Mouse (Mus musculus) heart, adult 8-10 months (tissue): Measurements from ENCODE around the gene Sympk. TPM values are rescaled to one million over a fixed set of nuclear protein-coding genes. Genes with fewer than 3 reads are reported as not detected.

Experiments used
- microRNA-seq: library from miRNA; unstranded; fragments of <30 nt; microRNA quantifications from one replicate; pipeline ENCODE4 v1.2.0, GENCODE M21; 2022
- total RNA-seq, 4 experiments: library from RNA; stranded (reverse); gene quantifications; 2 replicates each; pipeline ENCODE4 v1.2.4; 2022

Gene Sympk
- total RNA-seq, 4 experiments from 2014 or later = 79.6 to 99.9 (median 98.8) TPM

Small RNAs within 50 kb of the gene (microRNA-seq; reads per million reads assigned to microRNA genes)
- gene Mir3100 = 11.8 reads per million, percentile 28 among the genes with 10 or more reads in this experiment

Other genes starting within 250 kb of the Sympk start
- not detected for gene Psg19, start 225.9 kb upstream of the Sympk start, total RNA-seq
- not detected for gene Psg17, start 202.8 kb upstream of the Sympk start, total RNA-seq
- gene Mill2, start 184.4 kb upstream of the Sympk start, total RNA-seq = 1 to 10 TPM; 5.7 to 7.5 (median 7.0) TPM
- 1 to 10 TPM; 1.1 to 6.7 (median 1.6) TPM for gene Pglyrp1, start 153.0 kb upstream of the Sympk start, total RNA-seq
- gene Ccdc61, start 114.0 kb upstream of the Sympk start, total RNA-seq = 10 to 100 TPM in 1 of 4 experiments, 1 to 10 TPM in 3; 7.4 to 10.7 (median 8.9) TPM
- gene Nova2, start 98.5 kb upstream of the Sympk start, total RNA-seq = 1 to 10 TPM; 3.2 to 5.5 (median 5.1) TPM
- gene Nanos2, start 37.0 kb upstream of the Sympk start, total RNA-seq = not detected
- 1 to 10 TPM; 3.6 to 4.3 (median 4.3) TPM for gene Mypop, start 33.1 kb upstream of the Sympk start, total RNA-seq
- 10 to 100 TPM; 20.6 to 24.3 (median 22.9) TPM for gene Irf2bp1, start 20.3 kb upstream of the Sympk start, total RNA-seq
- not detected for gene Foxa3, start 839 bp upstream of the Sympk start, total RNA-seq
- not detected for gene Rsph6a, start 30.3 kb downstream of the Sympk start, total RNA-seq
- 10 to 100 TPM; 49.9 to 57.5 (median 54.0) TPM for gene Dmwd, start 51.9 kb downstream of the Sympk start, total RNA-seq
- gene Dmpk, start 59.5 kb downstream of the Sympk start, total RNA-seq = 100 to 1,000 TPM; 532 to 655 (median 581) TPM
- 1 to 10 TPM; 5.8 to 9.9 (median 7.8) TPM for gene Six5, start 70.2 kb downstream of the Sympk start, total RNA-seq
- not detected for gene Gm4969, start 94.0 kb downstream of the Sympk start, total RNA-seq
- gene Fbxo46, start 95.5 kb downstream of the Sympk start, total RNA-seq = 1 to 10 TPM; 4.2 to 6.0 (median 5.3) TPM
- 1 to 10 TPM; 4.1 to 4.7 (median 4.5) TPM for gene Qpctl, start 124.9 kb downstream of the Sympk start, total RNA-seq
- 10 to 100 TPM; 63.5 to 76.4 (median 68.8) TPM for gene Snrpd2, start 125.3 kb downstream of the Sympk start, total RNA-seq
- gene Gipr, start 141.8 kb downstream of the Sympk start, total RNA-seq = under 1 TPM; 0.09 to 0.29 (median 0.26) TPM
- gene Eml2, start 152.0 kb downstream of the Sympk start, total RNA-seq = 10 to 100 TPM; 32.0 to 45.7 (median 35.7) TPM
- 1 to 10 TPM; 3.3 to 8.5 (median 7.4) TPM for gene Gpr4, start 188.2 kb downstream of the Sympk start, total RNA-seq
- gene Opa3, start 204.0 kb downstream of the Sympk start, total RNA-seq = 10 to 100 TPM; 61.4 to 77.3 (median 68.1) TPM
- gene Vasp, start 247.4 kb downstream of the Sympk start, total RNA-seq = 10 to 100 TPM; 18.0 to 27.2 (median 24.3) TPM